Mouse (Mus musculus): Measurements from ENCODE around the gene Khdrbs1.
"Not testable (repeated sequence)": the region's sequence is repeated elsewhere in the genome, so short reads cannot be mapped to it uniquely, and the experiment has no call there.

Khdrbs1 gene

GRCm38 (mm10) chr4:129781881-129782675, 40.0 kb upstream of the Khdrbs1 start:
- no peak for TF ChIP-seq CTCF (conservative IDR thresholded peaks at IDR 0.05; ENCODE audit: low read length)
- no peak for TF ChIP-seq POU5F1 (IDR thresholded peaks at IDR 0.05; ENCODE audit: borderline replicate concordance, low read length)
- no peak for TF ChIP-seq NANOG (IDR thresholded peaks at IDR 0.05; ENCODE audit: borderline replicate concordance, low read length)
- Histone ChIP-seq H3K4me3 (replicated peaks; ENCODE audit: low read length) (no peak overlapping the region), H3K9me3 (ENCODE audit: low read length) (no peaks in the 10 kb centered on the region), H3K27me3 (ENCODE audit: insufficient read depth, low read length) (peaks cover 6% of the 10 kb centered on the region; the same call in 1 of the 2 replicates), H3K4me1 (replicated peaks; ENCODE audit: low read depth, low read length) (peaks cover 10% of the 10 kb centered on the region), H3K36me3 (ENCODE audit: insufficient read depth, low read length) (no peaks in the 10 kb centered on the region)

GRCm38 (mm10) chr4:129771672-129772521, 29.8 kb upstream of the Khdrbs1 start:
- peaks cover 41% of the 10 kb centered on the region for H3K27me3 ChIP-seq (ENCODE audit: insufficient read depth, low read length)
- peaks cover 15% of the 10 kb centered on the region for H3K4me1 ChIP-seq (replicated peaks; ENCODE audit: low read depth, low read length)
- no peaks in the 10 kb centered on the region for H3K9me3 ChIP-seq (ENCODE audit: low read length)
- no peaks in the 10 kb centered on the region for H3K36me3 ChIP-seq (ENCODE audit: insufficient read depth, low read length)
- TF ChIP-seq NANOG (IDR thresholded peaks at IDR 0.05; ENCODE audit: borderline replicate concordance, low read length) (no peak), CTCF (conservative IDR thresholded peaks at IDR 0.05; ENCODE audit: low read length) (no peak), POU5F1 (IDR thresholded peaks at IDR 0.05; ENCODE audit: borderline replicate concordance, low read length) (no peak)
- H3K4me3 ChIP-seq (replicated peaks; ENCODE audit: low read length), result peak overlapping the region; percentile 32; the same call in 1 of the 2 replicates

GRCm38 (mm10) chr4:129771314-129771671, 29.2 kb upstream of the Khdrbs1 start:
- Histone ChIP-seq H3K4me3 (replicated peaks; ENCODE audit: low read length) (0 out of 2 replicates have a peak overlapping the region, but pooled peaks have one; percentile 32), H3K27me3 (ENCODE audit: insufficient read depth, low read length) (peaks cover 41% of the 10 kb centered on the region), H3K4me1 (replicated peaks; ENCODE audit: low read depth, low read length) (peaks cover 15% of the 10 kb centered on the region), H3K36me3 (ENCODE audit: insufficient read depth, low read length) (no peaks in the 10 kb centered on the region), H3K9me3 (ENCODE audit: low read length) (no peaks in the 10 kb centered on the region)
- TF ChIP-seq POU5F1 (IDR thresholded peaks at IDR 0.05; ENCODE audit: borderline replicate concordance, low read length), result no peak
- TF ChIP-seq NANOG (IDR thresholded peaks at IDR 0.05; ENCODE audit: borderline replicate concordance, low read length), result no peak
- no peak for TF ChIP-seq CTCF (conservative IDR thresholded peaks at IDR 0.05; ENCODE audit: low read length)

- no peaks in the 10 kb centered on the region for H3K36me3 ChIP-seq (ENCODE audit: insufficient read depth, low read length)
- peaks cover 38% of the 10 kb centered on the region for H3K27me3 ChIP-seq (ENCODE audit: insufficient read depth, low read length)
- H3K4me3 ChIP-seq (replicated peaks; ENCODE audit: low read length), result no peak overlapping the region
- no peaks in the 10 kb centered on the region for H3K9me3 ChIP-seq (ENCODE audit: low read length)
- no peak for TF ChIP-seq CTCF (conservative IDR thresholded peaks at IDR 0.05; ENCODE audit: low read length)
- TF ChIP-seq POU5F1 (IDR thresholded peaks at IDR 0.05; ENCODE audit: borderline replicate concordance, low read length), result no peak
- TF ChIP-seq NANOG (IDR thresholded peaks at IDR 0.05; ENCODE audit: borderline replicate concordance, low read length), result no peak
- peaks cover 15% of the 10 kb centered on the region for H3K4me1 ChIP-seq (replicated peaks; ENCODE audit: low read depth, low read length)
Measured at GRCm38 (mm10) chr4:129770600-129770999, 28.5 kb upstream of the Khdrbs1 start.

GRCm38 (mm10) chr4:129768742-129769141, 26.6 kb upstream of the Khdrbs1 start:
- H3K4me1 ChIP-seq (replicated peaks; ENCODE audit: low read depth, low read length), result peaks cover 15% of the 10 kb centered on the region
- H3K4me3 ChIP-seq (replicated peaks; ENCODE audit: low read length); H3K9me3 ChIP-seq (ENCODE audit: low read length); H3K36me3 ChIP-seq (ENCODE audit: insufficient read depth, low read length): not testable (repeated sequence)
- H3K27me3 ChIP-seq (ENCODE audit: insufficient read depth, low read length), result peaks cover 43% of the 10 kb centered on the region

- Histone ChIP-seq H3K4me3 (replicated peaks; ENCODE audit: low read length) (no peak overlapping the region), H3K9me3 (ENCODE audit: low read length) (no peaks in the 10 kb centered on the region), H3K4me1 (replicated peaks; ENCODE audit: low read depth, low read length) (peaks cover 15% of the 10 kb centered on the region), H3K27me3 (ENCODE audit: insufficient read depth, low read length) (peaks cover 47% of the 10 kb centered on the region), H3K36me3 (ENCODE audit: insufficient read depth, low read length) (no peaks in the 10 kb centered on the region)
- TF ChIP-seq POU5F1 (IDR thresholded peaks at IDR 0.05; ENCODE audit: borderline replicate concordance, low read length), result no peak
- TF ChIP-seq NANOG (IDR thresholded peaks at IDR 0.05; ENCODE audit: borderline replicate concordance, low read length), result no peak
- no peak for TF ChIP-seq CTCF (conservative IDR thresholded peaks at IDR 0.05; ENCODE audit: low read length)
Measured at GRCm38 (mm10) chr4:129767782-129768181, 25.7 kb upstream of the Khdrbs1 start.

GRCm38 (mm10) chr4:129765351-129765750, 23.2 kb upstream of the Khdrbs1 start:
- TF ChIP-seq CTCF (conservative IDR thresholded peaks at IDR 0.05; ENCODE audit: low read length) (no peak), POU5F1 (IDR thresholded peaks at IDR 0.05; ENCODE audit: borderline replicate concordance, low read length) (no peak), NANOG (IDR thresholded peaks at IDR 0.05; ENCODE audit: borderline replicate concordance, low read length) (no peak)
- no peaks in the 10 kb centered on the region for H3K36me3 ChIP-seq (ENCODE audit: insufficient read depth, low read length)

GRCm38 (mm10) chr4:129762496-129762895, 20.4 kb upstream of the Khdrbs1 start:
- TF ChIP-seq CTCF (conservative IDR thresholded peaks at IDR 0.05; ENCODE audit: low read length), result peak; percentile 26
- not testable (repeated sequence) for H3K36me3 ChIP-seq (ENCODE audit: insufficient read depth, low read length); H3K4me3 ChIP-seq (replicated peaks; ENCODE audit: low read length); H3K9me3 ChIP-seq (ENCODE audit: low read length); H3K4me1 ChIP-seq (replicated peaks; ENCODE audit: low read depth, low read length)
- peaks cover 39% of the 10 kb centered on the region for H3K27me3 ChIP-seq (ENCODE audit: insufficient read depth, low read length)

More at GRCm38 (mm10) chr4:129765351-129765750, 23.2 kb upstream of the Khdrbs1 start:
- no peaks in the 10 kb centered on the region for H3K4me1 ChIP-seq (replicated peaks; ENCODE audit: low read depth, low read length)
- H3K27me3 ChIP-seq (ENCODE audit: insufficient read depth, low read length), result peaks cover 31% of the 10 kb centered on the region
- no peaks in the 10 kb centered on the region for H3K9me3 ChIP-seq (ENCODE audit: low read length)
- no peak overlapping the region for H3K4me3 ChIP-seq (replicated peaks; ENCODE audit: low read length)
